Mouse (Mus musculus) intestine, embryonic 14.5 days (tissue): ENCODE results near the gene B4galt2. TPM values are rescaled to one million over a fixed set of nuclear protein-coding genes. Genes with fewer than 3 reads are reported as not detected.

ENCODE experiments used
- ATAC-seq: fragments of 200-750 bp; cut with Nextera tagmentation; replicated peaks from 2 replicates; pipeline ENCODE4 v1.8.0; 2017; ENCODE audit warnings: low read depth, moderate number of reproducible peaks, moderate TSS enrichment, moderate library complexity; ENCODE audit not compliant: low FRiP score, low TSS enrichment
- DNase-seq: peaks from one replicate; pipeline ENCODE4 v3.0.0-alpha.2; 2018; ENCODE audit warnings: low spot score
- H3K27ac ChIP-seq: fragments of 300-500 bp; sonication (generic); 2 replicates; pipeline ENCODE4 v1.5.1; 2014; ENCODE audit warnings: low read depth, mild to moderate bottlenecking, control low read depth
- H3K27me3 ChIP-seq: fragments of 300-500 bp; sonication (generic); replicated peaks from 2 replicates; pipeline ENCODE4 v1.6.1; 2014; ENCODE audit warnings: low read length, control low read depth; ENCODE audit not compliant: control insufficient read depth, insufficient read depth
- H3K36me3 ChIP-seq: fragments of 300-500 bp; sonication (generic); 2 replicates; pipeline ENCODE4 v1.6.1; 2014; ENCODE audit warnings: low read length, control low read depth; ENCODE audit not compliant: control insufficient read depth, insufficient read depth
- H3K4me1 ChIP-seq: fragments of 300-500 bp; sonication (generic); replicated peaks from 2 replicates; pipeline ENCODE4 v1.6.1; 2014; ENCODE audit warnings: low read length, control low read depth, mixed read lengths; ENCODE audit not compliant: control insufficient read depth, insufficient read depth
- H3K4me2 ChIP-seq: fragments of 300-500 bp; sonication (generic); 2 replicates; pipeline ENCODE4 v1.6.1; 2014; ENCODE audit warnings: low read length
- H3K4me3 ChIP-seq: fragments of 300-500 bp; sonication (generic); 2 replicates; pipeline ENCODE4 v1.5.1; 2014; ENCODE audit warnings: low read depth, low read length, control low read depth, mixed read lengths
- H3K9ac ChIP-seq: fragments of 300-500 bp; sonication (generic); 2 replicates; pipeline ENCODE4 v1.6.1; 2014; ENCODE audit warnings: mild to moderate bottlenecking, low read length
- H3K9me3 ChIP-seq: fragments of 300-500 bp; sonication (generic); 2 replicates; pipeline ENCODE4 v1.6.1; 2016; ENCODE audit warnings: low read length, control low read depth; ENCODE audit not compliant: control insufficient read depth
- WGBS: fragments of 180-500 bp; shearing (Covaris S2); extraction: QIAGEN DNeasy Blood & Tissue Kit; methylation state at CpG from one replicate; pipeline ENCODE4 v1.1.7; 2014; 5-methylcytosine and 5-hydroxymethylcytosine counted together
- polyA plus RNA-seq: library from polyadenylated mRNA; unstranded; fragments of >200 nt; fragmentation: Nextera tagmentation; extraction: Ambion mirVana; gene quantifications from 2 replicates; pipeline ENCODE4 v1.2.1, GENCODE M21; 2014

Gene B4galt2
- polyA plus RNA-seq, 1 experiment from 2014 or later: 30.6 TPM

GRCm38 (mm10) chr4:117921358-117921757 is 38.1 kb upstream of the B4galt2 start:
- Histone ChIP-seq H3K4me3 (no peak overlapping the region), H3K4me1 (peaks cover 9% of the 10 kb centered on the region), H3K9me3 (no peaks in the 10 kb centered on the region), H3K27me3 (peaks cover 13% of the 10 kb centered on the region), H3K4me2 (no peak overlapping the region), H3K27ac (no peak overlapping the region), H3K9ac (no peak overlapping the region), H3K36me3 (no peaks in the 10 kb centered on the region)
- no peak for ATAC-seq
- WGBS: 93% methylated on average over 2 of the region's 2 CpGs
- DNase-seq: no peak

- H3K27me3 ChIP-seq: no peaks in the 10 kb centered on the region
- 73% methylated on average over 5 of the region's 5 CpGs for WGBS
- peak overlapping the region; percentile 57 for H3K27ac ChIP-seq
- ATAC-seq: no peak
- H3K36me3 ChIP-seq: no peaks in the 10 kb centered on the region
- no peak overlapping the region for H3K4me3 ChIP-seq
- H3K9ac ChIP-seq: no peak overlapping the region
- H3K4me1 ChIP-seq: peaks cover 20% of the 10 kb centered on the region
- no peaks in the 10 kb centered on the region for H3K9me3 ChIP-seq
- no peak overlapping the region for H3K4me2 ChIP-seq
- no peak for DNase-seq
Observed at GRCm38 (mm10) chr4:117918762-117919161, 35.5 kb upstream of the B4galt2 start.

GRCm38 (mm10) chr4:117918261-117918660 is 35.0 kb upstream of the B4galt2 start:
- DNase-seq (peak; percentile 71), ATAC-seq (no peak)
- no peak overlapping the region for H3K4me2 ChIP-seq
- H3K4me3 ChIP-seq: no peak overlapping the region
- H3K9ac ChIP-seq: no peak overlapping the region
- no peaks in the 10 kb centered on the region for H3K27me3 ChIP-seq
- no peaks in the 10 kb centered on the region for H3K9me3 ChIP-seq
- WGBS: 29% methylated on average over 3 of the region's 3 CpGs
- H3K27ac ChIP-seq: peak overlapping the region; percentile 67
- H3K36me3 ChIP-seq: no peaks in the 10 kb centered on the region
- H3K4me1 ChIP-seq: peaks cover 25% of the 10 kb centered on the region

- H3K4me1 ChIP-seq: peaks cover 29% of the 10 kb centered on the region
- DNase-seq (no peak), ATAC-seq (no peak)
- H3K36me3 ChIP-seq: no peaks in the 10 kb centered on the region
- H3K27me3 ChIP-seq: no peaks in the 10 kb centered on the region
- H3K4me3 ChIP-seq: no peak overlapping the region
- no peak overlapping the region for H3K4me2 ChIP-seq
- peak overlapping the region; percentile 67 for H3K27ac ChIP-seq
- WGBS: 91% methylated on average over 4 of the region's 4 CpGs
- no peak overlapping the region for H3K9ac ChIP-seq
- no peaks in the 10 kb centered on the region for H3K9me3 ChIP-seq
Observed at GRCm38 (mm10) chr4:117917847-117918246, 34.6 kb upstream of the B4galt2 start.

- H3K27me3 ChIP-seq: no peaks in the 10 kb centered on the region
- H3K9ac ChIP-seq: no peak overlapping the region
- whole genome bisulfite sequencing: 93% methylated on average over 4 of the region's 4 CpGs
- no peak for ATAC-seq
- no peak for DNase-seq
- peaks cover 33% of the 10 kb centered on the region for H3K4me1 ChIP-seq
- peak overlapping the region; percentile 67; the same call in 1 of the 2 replicates for H3K27ac ChIP-seq
- H3K36me3 ChIP-seq: no peaks in the 10 kb centered on the region
- no peaks in the 10 kb centered on the region for H3K9me3 ChIP-seq
- no peak overlapping the region for H3K4me2 ChIP-seq
- no peak overlapping the region for H3K4me3 ChIP-seq
Observed at GRCm38 (mm10) chr4:117917402-117917801, 34.1 kb upstream of the B4galt2 start.

- H3K9me3 ChIP-seq: no peaks in the 10 kb centered on the region
- WGBS: 69% methylated on average over 5 of the region's 5 CpGs
- H3K4me3 ChIP-seq: no peak overlapping the region
- peaks cover 10% of the 10 kb centered on the region for H3K36me3 ChIP-seq
- H3K27ac ChIP-seq: no peak overlapping the region
- DNase-seq (no peak), ATAC-seq (no peak)
- no peaks in the 10 kb centered on the region for H3K27me3 ChIP-seq
- H3K9ac ChIP-seq: no peak overlapping the region
- peak overlapping the region; percentile 84; the same call in 1 of the 2 replicates for H3K4me2 ChIP-seq
- peaks cover 34% of the 10 kb centered on the region for H3K4me1 ChIP-seq
Observed at GRCm38 (mm10) chr4:117916386-117916785, 33.1 kb upstream of the B4galt2 start.

GRCm38 (mm10) chr4:117915489-117916105 is 32.3 kb upstream of the B4galt2 start:
- Histone ChIP-seq H3K4me1 (peaks cover 34% of the 10 kb centered on the region), H3K27me3 (no peaks in the 10 kb centered on the region), H3K36me3 (peaks cover 14% of the 10 kb centered on the region), H3K4me2 (peak overlapping the region; percentile 84), H3K9ac (peak overlapping the region; percentile 75), H3K4me3 (peak overlapping the region; percentile 85), H3K27ac (peak overlapping the region; percentile 79; the same call in 1 of the 2 replicates), H3K9me3 (no peaks in the 10 kb centered on the region)
- no peak for DNase-seq
- no peak for ATAC-seq
- 7% methylated on average over 19 of the region's 19 CpGs for WGBS

GRCm38 (mm10) chr4:117914591-117915442 is 31.5 kb upstream of the B4galt2 start, which contains the start of gene Ipo13:
Gene Ipo13 (minus strand): TSS chr4:117914999.
- peak; percentile 95 for ATAC-seq
- Histone ChIP-seq H3K27ac (peak within 1 kb of the TSS; percentile 79), H3K36me3 (peaks cover 14% of the 10 kb centered on the region), H3K4me3 (peak within 1 kb of the TSS; percentile 85), H3K9me3 (no peaks in the 10 kb centered on the region), H3K4me2 (peak within 1 kb of the TSS; percentile 84), H3K9ac (peak within 1 kb of the TSS; percentile 75), H3K4me1 (peaks cover 34% of the 10 kb centered on the region), H3K27me3 (no peaks in the 10 kb centered on the region)
- under 1% methylated on average over 59 of the region's 61 CpGs for WGBS
- DNase-seq: peak; percentile 100
